Comparison of ENCODE assay signal across 23 mouse cellular contexts in genomic region chr13:8119013-8119412, GRCm38 (mm10).
"Had no signal": no experiment of that assay in that cellular context is flagged by ENCODE, and none has a peak within 500 bp of the region (broad histone marks: within the 10 kb centered on the region; RNA-seq: fewer than 3 reads in every experiment).

No protein-coding gene starts in this region.

- H3K27ac ChIP-seq: kidney, embryonic 15.5 days; left cerebral cortex, adult 2 months; limb, embryonic 10.5 days; limb, embryonic 13.5 days; liver, embryonic 12.5 days; liver, embryonic 15.5 days; midbrain, embryonic 10.5 days; neural tube, embryonic 12.5 days; neural tube, embryonic 15.5 days; stomach, embryonic 15.5 days had no signal

- H3K4me2 ChIP-seq: kidney, embryonic 15.5 days; limb, embryonic 13.5 days; liver, embryonic 12.5 days; liver, embryonic 15.5 days; neural tube, embryonic 12.5 days; neural tube, embryonic 15.5 days; stomach, embryonic 15.5 days had no signal

- H3K36me3 ChIP-seq: kidney, embryonic 15.5 days; limb, embryonic 10.5 days; limb, embryonic 13.5 days; liver, embryonic 12.5 days; liver, embryonic 15.5 days; midbrain, embryonic 10.5 days; neural tube, embryonic 12.5 days; neural tube, embryonic 15.5 days; stomach, embryonic 15.5 days had no signal

- H3K4me3 ChIP-seq: kidney, embryonic 15.5 days; left cerebral cortex, adult 2 months; limb, embryonic 10.5 days; limb, embryonic 13.5 days; liver, embryonic 12.5 days; liver, embryonic 15.5 days; megakaryocyte, embryonic 14.5 days; midbrain, embryonic 10.5 days; neural tube, embryonic 12.5 days; neural tube, embryonic 15.5 days; stomach, embryonic 15.5 days had no signal

- H3K27me3 ChIP-seq: kidney, embryonic 15.5 days; limb, embryonic 13.5 days; liver, embryonic 12.5 days; liver, embryonic 15.5 days; megakaryocyte, embryonic 14.5 days; neural tube, embryonic 12.5 days; neural tube, embryonic 15.5 days; stomach, embryonic 15.5 days had no signal

- H3K4me1 ChIP-seq: kidney, embryonic 15.5 days; limb, embryonic 13.5 days; liver, embryonic 12.5 days; liver, embryonic 15.5 days; midbrain, embryonic 10.5 days; neural tube, embryonic 12.5 days; neural tube, embryonic 15.5 days; stomach, embryonic 15.5 days had no signal

- H3K9me3 ChIP-seq: kidney, embryonic 15.5 days; limb, embryonic 10.5 days; limb, embryonic 13.5 days; liver, embryonic 12.5 days; liver, embryonic 15.5 days; megakaryocyte, embryonic 14.5 days; midbrain, embryonic 10.5 days; neural tube, embryonic 12.5 days; neural tube, embryonic 15.5 days; stomach, embryonic 15.5 days had no signal

- DNase-seq: kidney, adult 8-10 months; kidney, postnatal 10 days; kidney, postnatal 36 days; layer of hippocampus, postnatal 36 days; liver; lung, adult 18-20 months; midbrain, embryonic 14.5 days; retina, postnatal 1 day; right cerebral cortex, postnatal 25 days; spleen, adult 18-20 months; thymus, postnatal 25 days had no signal

- ATAC-seq: intestine, postnatal 0 days; liver, embryonic 12.5 days had no signal

- H3K9ac ChIP-seq: kidney, embryonic 15.5 days; limb, embryonic 13.5 days; liver, embryonic 12.5 days; liver, embryonic 15.5 days; neural tube, embryonic 12.5 days; neural tube, embryonic 15.5 days; stomach, embryonic 15.5 days had no signal
